Mouse (Mus musculus) hindbrain, embryonic 14.5 days (tissue): Measurements from ENCODE around the gene Lrrc51. TPM values are rescaled to one million over a fixed set of nuclear protein-coding genes. Genes with fewer than 3 reads are reported as not detected.

ENCODE experiments used
- ATAC-seq: fragments of 200-750 bp; cut with Nextera tagmentation; 2 replicates; pipeline ENCODE4 v1.8.0; 2017; ENCODE audit warnings: moderate number of reproducible peaks, mild to moderate bottlenecking, moderate TSS enrichment, moderate library complexity; ENCODE audit not compliant: low FRiP score
- DNase-seq: peaks from one replicate; pipeline ENCODE4 v3.0.0-alpha.2; 2015; ENCODE audit warnings: low spot score
- H3K27ac ChIP-seq: fragments of 300-500 bp; sonication (generic); 2 replicates; pipeline ENCODE4 v1.5.1; 2014; ENCODE audit warnings: mild to moderate bottlenecking, moderate library complexity
- H3K27me3 ChIP-seq: fragments of 300-500 bp; sonication (generic); 2 replicates; pipeline ENCODE4 v1.6.1; 2014; ENCODE audit warnings: mild to moderate bottlenecking, low read length, mixed read lengths; ENCODE audit not compliant: control insufficient read depth, insufficient read depth
- H3K36me3 ChIP-seq: fragments of 300-500 bp; sonication (generic); replicated peaks from 2 replicates; pipeline ENCODE4 v1.6.1; 2014; ENCODE audit not compliant: control insufficient read depth, insufficient read depth
- H3K4me1 ChIP-seq: fragments of 300-500 bp; sonication (generic); replicated peaks from 2 replicates; pipeline ENCODE4 v1.6.1; 2014; ENCODE audit warnings: antibody characterized with exemption, low read length, mixed read lengths; ENCODE audit not compliant: control insufficient read depth, insufficient read depth
- H3K4me2 ChIP-seq: fragments of 300-500 bp; sonication (generic); replicated peaks from 2 replicates; pipeline ENCODE4 v1.6.1; 2014; ENCODE audit warnings: mild to moderate bottlenecking, moderate library complexity
- H3K4me3 ChIP-seq: fragments of 300-500 bp; sonication (generic); replicated peaks from 2 replicates; pipeline ENCODE4 v1.5.1; 2014; ENCODE audit warnings: mild to moderate bottlenecking, low read length
- H3K9ac ChIP-seq: fragments of 300-500 bp; sonication (generic); 2 replicates; pipeline ENCODE4 v1.6.1; 2014
- H3K9me3 ChIP-seq: fragments of 300-500 bp; sonication (generic); 2 replicates; pipeline ENCODE4 v1.6.1; 2016; ENCODE audit warnings: low read length; ENCODE audit not compliant: control insufficient read depth
- WGBS: fragments of 180-500 bp; shearing (Covaris S2); extraction: QIAGEN DNeasy Blood & Tissue Kit; methylation state at CpG from one replicate; pipeline ENCODE4 v1.1.7; 2014; 5-methylcytosine and 5-hydroxymethylcytosine counted together
- polyA plus RNA-seq: library from polyadenylated mRNA; unstranded; fragments of >200 nt; fragmentation: Nextera tagmentation; extraction: Ambion mirVana; gene quantifications from 2 replicates; pipeline ENCODE4 v1.2.1, GENCODE M21; 2014

The Lrrc51 gene
- polyA plus RNA-seq, 1 experiment from 2014 or later: 15.2 TPM

DNA sequence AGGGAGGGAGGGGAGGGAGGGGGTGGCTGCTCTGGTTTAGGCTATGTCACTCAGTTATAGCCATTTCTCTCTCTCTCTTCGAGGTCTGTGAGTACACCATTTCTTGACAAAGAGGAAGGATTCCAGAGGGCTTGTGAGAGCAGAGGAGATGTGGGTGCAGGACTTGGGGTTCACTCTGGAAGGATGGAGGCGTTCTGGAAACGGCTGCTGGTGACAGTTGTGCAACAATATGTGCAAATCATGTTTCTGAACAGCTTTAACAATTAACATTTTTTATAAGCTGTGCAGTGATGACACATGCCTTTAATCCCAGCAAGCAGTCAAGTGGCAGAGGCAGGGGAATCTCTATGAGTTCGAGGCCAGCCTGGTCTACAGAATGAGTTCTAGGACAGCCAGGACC is 52.8 kb downstream of the Lrrc51 start:
- Histone ChIP-seq H3K27me3 (no peaks in the 10 kb centered on the region), H3K4me2 (no peak overlapping the region), H3K9me3 (no peaks in the 10 kb centered on the region), H3K27ac (no peak overlapping the region), H3K4me3 (no peak overlapping the region), H3K9ac (no peak overlapping the region), H3K36me3 (no peaks in the 10 kb centered on the region), H3K4me1 (no peaks in the 10 kb centered on the region)
- 77% methylated on average over 4 of the region's 4 CpGs for WGBS
- no peak for DNase-seq
- no peak for ATAC-seq

DNA sequence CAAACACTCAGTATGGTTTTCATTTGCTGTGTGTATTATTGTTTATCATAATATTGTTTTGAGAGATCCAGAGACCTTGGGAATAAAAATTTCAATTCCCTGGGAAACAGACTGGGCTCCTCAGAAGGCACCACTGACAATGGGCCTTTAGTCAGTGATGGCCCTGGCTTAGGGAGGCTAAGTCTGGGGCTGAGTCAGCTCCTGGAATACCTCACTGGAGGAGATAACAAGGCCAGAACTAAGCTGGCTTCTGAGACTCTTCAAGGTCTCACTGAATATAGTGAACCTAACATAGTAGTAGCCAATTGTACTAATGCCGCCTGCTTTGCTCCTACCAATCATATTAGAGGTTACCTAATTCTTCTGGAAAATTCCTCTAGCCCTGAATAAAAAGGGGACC is 57.7 kb downstream of the Lrrc51 start:
- Histone ChIP-seq H3K27me3 (no peaks in the 10 kb centered on the region), H3K4me1 (no peaks in the 10 kb centered on the region), H3K27ac (no peak overlapping the region), H3K4me2 (no peak overlapping the region), H3K9ac (no peak overlapping the region), H3K36me3 (no peaks in the 10 kb centered on the region), H3K4me3 (no peak overlapping the region), H3K9me3 (no peaks in the 10 kb centered on the region)
- ATAC-seq (no peak), DNase-seq (no peak)
- 97% methylated on average over 1 of the region's 1 CpGs for WGBS

DNA sequence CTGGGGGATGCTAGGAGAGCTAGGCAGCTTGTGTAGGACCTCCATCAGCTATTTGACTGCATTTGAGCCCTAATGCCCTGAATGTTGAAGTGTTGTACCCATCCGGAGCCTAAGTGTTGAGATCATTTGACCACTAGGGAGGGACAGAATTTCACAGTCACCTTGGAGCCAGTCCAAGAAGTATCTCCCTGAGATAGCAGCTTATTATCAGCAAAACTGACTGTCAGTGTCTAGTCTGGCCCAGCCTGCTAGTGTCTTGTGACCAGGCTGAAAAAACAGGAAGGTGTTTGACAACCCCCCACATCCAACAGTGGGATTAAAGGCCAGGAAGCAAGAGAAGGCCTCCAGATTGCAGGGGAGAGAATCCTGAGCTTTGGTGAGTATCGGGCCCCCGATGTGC is 62.4 kb downstream of the Lrrc51 start:
- Histone ChIP-seq H3K9ac (no peak overlapping the region), H3K27me3 (no peaks in the 10 kb centered on the region), H3K36me3 (no peaks in the 10 kb centered on the region), H3K4me3 (no peak overlapping the region), H3K27ac (no peak overlapping the region), H3K9me3 (no peaks in the 10 kb centered on the region), H3K4me2 (no peak overlapping the region), H3K4me1 (no peaks in the 10 kb centered on the region)
- 89% methylated on average over 3 of the region's 3 CpGs for WGBS
- no peak for ATAC-seq
- DNase-seq: no peak

DNA sequence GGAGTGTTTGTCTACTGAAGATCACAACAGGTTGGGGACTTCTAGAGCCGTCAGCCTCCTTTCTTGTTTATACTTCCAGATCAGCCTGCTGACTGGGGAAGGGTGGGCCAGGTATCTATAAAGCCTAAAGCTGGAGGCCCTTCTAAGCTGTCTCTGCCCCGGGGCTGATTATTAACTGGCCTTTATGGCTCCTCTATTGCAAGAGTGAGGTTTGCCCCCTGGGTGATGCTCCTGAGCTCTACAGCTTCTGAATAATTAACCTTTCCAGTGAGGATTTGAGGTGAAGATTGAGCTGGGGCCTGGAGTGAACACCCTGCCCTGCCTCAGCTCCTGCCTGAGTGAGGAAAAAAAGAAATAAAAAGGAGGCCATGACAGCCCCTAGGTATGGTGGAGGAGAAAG is 63.1 kb downstream of the Lrrc51 start, which contains the start of gene Folr1:
Gene Folr1 (minus strand): TSS at position 160 of the 400 bp plus-strand sequence.
- H3K4me2 ChIP-seq: no peak within 1 kb of the TSS
- WGBS: 71% methylated on average over 2 of the region's 2 CpGs
- no peak within 1 kb of the TSS for H3K27ac ChIP-seq
- H3K4me1 ChIP-seq: no peaks in the 10 kb centered on the region
- DNase-seq: no peak
- no peak within 1 kb of the TSS for H3K4me3 ChIP-seq
- ATAC-seq: no peak
- no peak within 1 kb of the TSS for H3K9ac ChIP-seq
- no peaks in the 10 kb centered on the region for H3K9me3 ChIP-seq
- no peaks in the 10 kb centered on the region for H3K27me3 ChIP-seq
- no peaks in the 10 kb centered on the region for H3K36me3 ChIP-seq

DNA sequence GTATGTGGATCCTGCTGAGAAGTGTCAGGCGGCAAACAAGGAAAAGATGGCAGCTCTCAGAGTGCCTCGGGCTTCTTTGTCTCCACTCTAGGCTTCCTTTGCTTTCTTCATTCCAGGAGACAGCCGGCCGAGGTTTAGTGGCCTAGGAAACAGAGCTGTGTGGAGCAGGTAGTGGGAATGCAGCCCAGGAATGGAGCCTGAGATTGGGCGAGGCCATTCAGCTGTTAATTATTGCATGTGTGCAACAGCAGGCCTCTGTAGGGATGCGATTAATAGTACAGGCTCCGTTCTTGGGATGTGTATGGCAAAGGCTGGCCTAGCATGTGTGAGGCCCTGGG is 64.6 kb downstream of the Lrrc51 start:
- Histone ChIP-seq H3K4me3 (no peak overlapping the region), H3K9ac (no peak overlapping the region), H3K9me3 (no peaks in the 10 kb centered on the region), H3K36me3 (no peaks in the 10 kb centered on the region), H3K4me1 (no peaks in the 10 kb centered on the region), H3K27ac (no peak overlapping the region), H3K27me3 (no peaks in the 10 kb centered on the region), H3K4me2 (no peak overlapping the region)
- WGBS: 45% methylated on average over 7 of the region's 7 CpGs
- ATAC-seq (no peak), DNase-seq (peak; percentile 28)

DNA sequence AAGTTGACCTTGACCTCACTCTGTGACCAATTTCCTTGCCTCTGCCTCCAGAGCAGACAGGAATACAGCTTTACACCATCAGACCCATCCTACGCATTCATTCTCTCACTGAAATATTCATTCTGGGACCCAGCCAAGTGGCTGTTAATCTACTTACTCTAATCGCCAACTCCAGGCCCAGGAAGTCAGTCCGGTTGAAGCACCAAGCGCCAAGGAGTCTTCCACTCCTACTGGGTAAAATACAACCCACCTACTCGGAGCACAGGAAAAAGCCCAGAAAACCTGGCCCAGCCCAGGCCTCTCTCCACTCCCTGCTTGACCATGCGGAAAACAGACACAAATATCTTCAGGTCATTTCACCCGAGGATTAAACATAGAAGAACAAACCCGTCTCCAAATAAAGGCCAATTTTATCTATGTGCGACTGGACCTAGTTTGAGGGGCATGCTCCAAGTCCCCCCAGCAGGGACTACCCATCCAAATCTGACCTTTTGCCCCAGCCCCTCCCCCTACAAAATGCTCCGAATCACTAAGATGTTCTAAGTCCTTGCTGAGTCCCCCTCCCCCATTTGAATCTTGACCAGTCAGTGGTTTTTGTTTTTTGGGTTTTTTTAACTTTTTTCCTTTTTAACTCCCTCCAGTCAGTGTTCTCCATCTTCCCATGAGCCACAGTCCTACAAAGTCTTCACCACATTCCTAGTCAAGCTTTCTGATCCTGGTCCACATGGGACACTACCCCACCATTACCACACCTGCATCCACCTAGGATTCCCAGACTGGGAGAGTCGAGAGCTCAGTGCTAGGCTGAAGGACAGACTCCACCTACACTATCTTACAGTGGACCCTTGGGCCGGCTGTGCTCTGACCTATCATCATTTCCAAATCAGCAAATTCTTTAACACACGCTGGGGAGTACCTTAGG is 65.2 kb downstream of the Lrrc51 start:
- Histone ChIP-seq H3K27ac (no peak overlapping the region), H3K36me3 (no peaks in the 10 kb centered on the region), H3K4me1 (no peaks in the 10 kb centered on the region), H3K9ac (no peak overlapping the region), H3K27me3 (no peaks in the 10 kb centered on the region), H3K9me3 (no peaks in the 10 kb centered on the region), H3K4me3 (no peak overlapping the region), H3K4me2 (no peak overlapping the region)
- WGBS: 54% methylated on average over 13 of the region's 13 CpGs
- ATAC-seq: no peak
- DNase-seq: no peak

DNA sequence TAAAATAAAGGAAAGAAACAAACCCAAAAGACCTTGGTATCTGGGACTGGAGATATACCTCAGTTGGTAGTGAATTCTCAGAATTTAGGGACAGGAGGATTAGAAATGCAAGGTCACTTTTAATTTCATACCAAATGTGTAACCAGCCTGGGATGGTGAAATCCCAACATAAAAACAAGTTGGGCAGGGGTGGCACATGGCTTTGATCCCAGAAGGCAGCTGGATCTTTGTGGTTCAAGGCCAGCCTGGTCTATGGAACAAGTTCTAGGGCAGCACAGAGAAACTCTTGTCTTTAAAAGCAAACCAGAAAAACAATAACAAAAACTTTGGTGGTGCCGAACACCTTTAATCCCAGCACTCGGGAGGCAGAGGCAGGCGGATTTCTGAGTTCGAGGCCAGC is 66.2 kb downstream of the Lrrc51 start:
- Histone ChIP-seq H3K9me3 (no peaks in the 10 kb centered on the region), H3K4me2 (no peak overlapping the region), H3K27me3 (no peaks in the 10 kb centered on the region), H3K4me3 (no peak overlapping the region), H3K36me3 (no peaks in the 10 kb centered on the region), H3K27ac (no peak overlapping the region), H3K4me1 (no peaks in the 10 kb centered on the region), H3K9ac (no peak overlapping the region)
- DNase-seq (no peak), ATAC-seq (no peak)
- 95% methylated on average over 4 of the region's 4 CpGs for WGBS

DNA sequence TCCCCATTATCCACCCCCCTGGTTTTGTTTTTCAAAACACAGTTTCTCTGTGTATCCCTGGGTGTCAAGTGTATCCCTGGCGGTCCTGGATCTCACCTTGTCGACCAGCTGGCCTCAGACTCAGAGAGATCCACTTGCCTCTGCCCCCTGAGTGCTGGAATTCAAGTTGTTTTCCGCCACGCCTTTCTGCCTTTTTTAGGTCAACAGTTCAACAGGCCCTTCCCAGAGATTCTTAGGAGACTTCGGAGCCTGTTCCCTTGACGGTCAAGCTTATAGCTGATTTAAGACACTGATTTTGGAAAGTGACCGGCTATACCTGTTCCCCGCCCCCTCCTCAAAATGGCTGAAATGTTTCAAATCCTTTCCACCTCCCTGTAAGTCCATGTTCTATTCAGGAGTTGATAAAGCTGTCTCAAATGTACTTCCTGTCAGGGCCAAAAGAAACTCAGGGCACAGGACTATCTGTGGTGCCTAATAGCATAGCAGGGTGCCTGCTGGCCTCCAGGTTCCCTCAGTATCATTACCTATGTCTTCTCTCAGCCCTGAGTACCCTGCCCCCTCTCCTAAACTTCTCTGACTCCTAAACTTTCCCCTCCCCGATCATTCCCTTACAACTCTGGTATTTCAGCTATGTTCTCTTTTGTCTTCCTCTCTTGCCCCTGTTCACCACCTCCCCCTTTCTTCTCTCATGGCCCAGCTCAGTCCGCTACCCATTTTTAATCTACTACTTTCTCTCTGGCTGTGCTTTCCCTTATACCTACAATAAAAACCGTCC is 67.0 kb downstream of the Lrrc51 start:
- Histone ChIP-seq H3K27ac (no peak overlapping the region), H3K36me3 (no peaks in the 10 kb centered on the region), H3K9ac (no peak overlapping the region), H3K9me3 (no peaks in the 10 kb centered on the region), H3K4me2 (no peak overlapping the region), H3K27me3 (no peaks in the 10 kb centered on the region), H3K4me3 (no peak overlapping the region), H3K4me1 (no peaks in the 10 kb centered on the region)
- ATAC-seq (no peak), DNase-seq (no peak)
- 80% methylated on average over 11 of the region's 11 CpGs for WGBS

DNA sequence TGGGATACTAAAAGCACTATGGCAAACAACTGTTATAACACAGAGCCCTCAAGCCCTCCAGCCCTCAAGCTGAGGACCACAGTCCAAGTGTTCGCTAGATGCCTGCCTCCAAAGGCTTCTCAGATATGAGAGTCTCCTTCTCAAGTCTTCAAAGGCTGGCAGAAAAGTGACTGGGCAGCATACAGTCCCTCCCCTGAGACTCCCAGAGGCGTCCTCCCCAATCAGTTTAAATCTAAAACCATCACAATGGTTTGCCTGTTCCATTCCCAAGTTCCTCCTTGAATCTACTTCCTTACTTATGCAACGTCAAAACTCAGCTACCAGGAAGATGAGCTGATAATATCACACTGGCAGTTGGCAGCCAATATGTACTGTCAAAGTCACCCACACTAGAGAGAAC is 70.3 kb downstream of the Lrrc51 start, which contains the start of gene Anapc15:
Gene Anapc15 (plus strand): TSS at position 301 of the 400 bp plus-strand sequence.
- no peaks in the 10 kb centered on the region for H3K27me3 ChIP-seq
- DNase-seq (no peak), ATAC-seq (no peak)
- no peaks in the 10 kb centered on the region for H3K36me3 ChIP-seq
- WGBS: 85% methylated on average over 3 of the region's 3 CpGs
- H3K4me1 ChIP-seq: no peaks in the 10 kb centered on the region
- no peak within 1 kb of the TSS for H3K27ac ChIP-seq
- no peak within 1 kb of the TSS for H3K4me2 ChIP-seq
- H3K9me3 ChIP-seq: no peaks in the 10 kb centered on the region
- H3K4me3 ChIP-seq: no peak within 1 kb of the TSS
- H3K9ac ChIP-seq: no peak within 1 kb of the TSS
